Mouse (Mus musculus) heart, postnatal 4 days (tissue): ENCODE results near the gene Aldh1l1. TPM values are rescaled to one million over a fixed set of nuclear protein-coding genes. Genes with fewer than 3 reads are reported as not detected.
A peak's percentile ranks its signal among the peaks of the same experiment; 100 is the strongest.

Source experiments
- DNase-seq: peaks from one replicate; pipeline ENCODE4 v3.0.0; 2021
- total RNA-seq, 2 experiments: library from RNA; stranded (reverse); gene quantifications; 2 replicates each; pipeline ENCODE4 v1.2.3; 2021

The Aldh1l1 gene
- 1 to 10 TPM in 1 of 2 experiments, under 1 TPM in 1; 0.61 to 1.2 TPM for total RNA-seq

DNA sequence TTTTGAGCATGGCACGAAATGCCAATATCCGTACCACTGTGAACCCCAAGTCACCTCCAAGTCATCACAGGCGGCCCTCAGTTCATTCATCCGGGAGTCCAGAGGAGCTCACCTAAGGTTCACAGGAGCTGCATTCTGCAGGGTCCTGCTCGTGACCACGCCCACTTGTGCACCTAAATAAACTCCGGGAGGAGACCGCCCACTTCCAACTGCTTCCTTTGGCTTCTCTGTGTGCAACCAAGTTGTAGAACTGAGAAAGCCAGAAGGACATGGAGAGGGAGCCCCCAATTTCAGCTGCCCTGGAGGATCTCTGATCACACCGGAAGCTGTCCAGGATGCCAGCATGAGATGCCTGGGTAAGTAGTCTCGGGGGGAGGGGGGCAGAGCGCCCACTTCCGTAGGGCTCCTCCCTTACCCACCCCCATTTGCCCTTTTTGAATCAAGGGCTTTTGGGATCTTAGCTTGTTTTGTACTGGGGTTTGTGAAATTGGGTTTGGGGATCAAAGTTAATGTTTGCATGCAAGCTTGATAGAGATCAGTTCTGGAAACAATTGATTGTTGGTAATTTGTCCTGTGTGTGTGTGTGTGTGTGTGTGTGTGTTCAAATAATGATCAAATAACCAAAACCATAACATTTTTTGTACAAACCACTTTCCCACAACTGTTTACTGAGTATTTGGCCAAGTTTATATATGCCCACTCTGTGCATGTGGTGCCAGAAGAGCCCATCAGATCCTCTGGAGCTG, at the start of gene Aldh1l1:
TSS of gene Aldh1l1 (plus strand) at position 252 of the 746 bp plus-strand sequence.
- DNase-seq: no peak

DNA sequence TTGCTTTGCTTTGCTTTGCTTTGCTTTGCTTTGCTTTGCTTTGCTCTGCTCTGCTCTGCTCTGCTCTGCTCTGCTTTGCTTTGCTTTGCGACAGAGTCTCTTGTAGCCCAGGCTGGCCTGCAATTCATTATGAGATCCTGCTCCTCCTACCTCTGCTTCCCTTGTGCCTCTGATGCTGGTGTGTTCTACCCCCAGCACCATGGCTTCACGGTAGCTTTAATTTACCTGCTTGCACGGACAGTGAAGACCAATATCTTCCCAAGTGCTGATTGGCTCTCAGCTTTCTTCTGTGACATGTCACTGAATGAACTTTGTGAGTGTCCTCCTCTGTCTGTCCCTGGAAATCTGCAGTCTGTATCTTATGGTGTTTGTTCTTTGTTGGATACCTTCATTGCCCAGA, 49.2 kb upstream of the Aldh1l1 start:
- no peak for DNase-seq

DNA sequence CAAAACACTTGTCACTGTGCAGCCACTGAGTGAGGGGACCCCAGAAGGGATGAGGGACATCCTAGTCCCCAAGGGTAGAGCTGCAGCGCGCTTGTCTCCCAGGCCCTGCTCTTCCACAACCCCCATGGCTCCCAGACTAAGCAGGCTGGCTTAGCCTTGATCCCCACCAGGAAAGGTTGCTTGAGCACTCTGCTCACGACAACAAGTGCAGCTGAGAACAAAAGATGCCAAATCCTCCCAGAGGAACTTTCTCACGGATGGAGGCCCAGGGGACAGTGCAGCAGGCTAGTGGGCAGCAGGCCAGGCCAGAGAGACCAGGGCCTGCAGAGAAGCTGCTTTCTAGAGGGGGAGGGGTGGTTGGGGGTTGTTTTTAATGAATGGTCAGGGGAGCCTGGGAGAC, 39.3 kb upstream of the Aldh1l1 start:
- no peak for DNase-seq

DNA sequence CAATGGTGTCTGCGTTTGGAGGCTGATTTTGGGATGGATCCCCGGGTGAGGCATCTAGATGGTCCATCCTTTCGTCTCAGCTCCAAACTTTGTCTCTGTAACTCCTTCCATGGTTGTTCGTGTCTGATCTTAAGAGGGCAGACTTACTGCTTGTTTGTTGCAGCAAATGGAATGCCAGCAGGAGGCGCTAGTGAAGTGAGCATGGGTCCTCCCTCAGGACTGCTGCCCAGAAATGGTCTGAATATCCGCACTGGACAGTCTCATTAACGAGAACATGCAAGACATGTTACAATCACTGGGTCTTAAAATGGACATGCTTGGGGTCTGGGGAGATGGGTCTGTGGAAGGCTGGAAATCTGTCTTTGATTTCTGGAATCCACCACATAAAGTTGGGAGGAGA, 36.0 kb upstream of the Aldh1l1 start:
- DNase-seq: peak; percentile 95

DNA sequence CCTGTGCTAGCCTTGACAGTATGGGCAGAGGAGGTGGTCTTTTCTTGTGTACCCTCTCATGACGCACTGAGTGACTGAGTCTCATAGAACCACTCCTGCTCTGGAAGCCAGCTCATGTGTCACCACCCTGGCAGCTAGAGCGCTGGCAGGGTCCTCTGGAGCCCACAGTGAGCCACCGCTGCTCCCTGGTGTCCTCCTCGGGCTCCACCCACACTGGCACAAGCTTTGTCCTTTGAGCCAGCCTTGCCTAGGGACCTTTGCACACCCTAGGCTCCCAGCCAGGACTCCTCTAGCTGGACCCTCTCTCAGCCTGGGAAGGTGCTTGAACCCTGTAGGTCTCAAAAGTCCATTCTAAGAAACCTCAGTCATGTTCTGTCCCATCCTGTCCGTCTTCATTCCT, 35.5 kb upstream of the Aldh1l1 start:
- DNase-seq: peak; percentile 82

DNA sequence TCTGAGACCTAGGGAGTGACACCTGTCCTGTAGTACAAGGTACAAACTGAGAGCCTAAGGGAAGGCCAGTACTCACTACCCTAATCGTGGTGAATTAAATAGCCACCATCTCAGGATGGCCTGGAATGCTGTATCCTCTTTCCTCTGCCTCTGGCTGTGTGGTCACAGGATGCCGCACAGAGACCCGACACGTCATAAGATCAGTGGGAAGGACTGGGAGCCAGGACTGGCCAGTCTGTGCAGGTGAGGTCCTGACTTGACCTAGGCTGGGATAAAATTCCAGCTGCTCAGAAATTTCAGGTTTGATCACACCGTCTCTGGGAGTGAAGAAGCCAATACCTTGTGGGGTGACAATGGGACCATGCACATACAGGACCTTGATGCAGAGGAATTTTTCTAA, 34.7 kb upstream of the Aldh1l1 start:
- DNase-seq: no peak

DNA sequence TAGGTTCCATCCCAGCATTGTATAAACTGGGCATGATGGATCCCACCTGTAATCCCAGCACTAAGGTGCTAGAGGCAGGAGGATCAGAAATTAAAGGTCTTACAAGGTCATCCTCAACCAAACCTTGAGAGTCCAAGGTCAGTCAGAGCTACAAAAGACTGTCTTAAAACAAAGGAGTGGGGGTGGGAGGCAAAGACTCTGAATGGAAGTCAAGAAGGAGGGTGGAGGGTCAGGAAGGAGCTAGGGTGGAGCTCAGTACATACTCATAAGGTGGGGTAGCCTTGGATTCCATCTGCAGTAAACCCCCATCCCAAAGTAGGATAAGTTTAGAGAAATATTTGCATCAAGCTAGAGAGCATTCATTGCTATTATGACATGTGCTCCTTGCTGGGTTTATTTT, 33.6 kb upstream of the Aldh1l1 start:
- no peak for DNase-seq

DNA sequence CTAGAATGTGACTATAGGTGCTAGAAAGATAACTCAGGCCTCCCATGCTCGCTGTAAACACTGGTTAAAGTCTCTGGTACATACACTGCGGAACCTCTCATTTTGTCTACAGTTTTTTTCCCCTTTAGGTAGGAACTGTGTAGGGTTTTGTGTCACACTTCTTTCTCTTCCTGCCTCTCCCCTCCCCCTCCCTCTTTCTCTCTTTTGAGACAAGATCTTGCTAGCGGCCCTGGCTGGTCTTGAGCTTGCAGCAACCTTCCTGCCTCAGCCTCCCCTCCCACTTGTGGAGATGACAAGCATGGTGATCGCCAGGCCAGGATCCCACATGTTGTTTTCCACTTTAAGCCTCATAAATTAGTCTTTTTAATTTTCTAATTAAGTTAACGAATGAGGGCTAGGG, 32.5 kb upstream of the Aldh1l1 start:
- no peak for DNase-seq

DNA sequence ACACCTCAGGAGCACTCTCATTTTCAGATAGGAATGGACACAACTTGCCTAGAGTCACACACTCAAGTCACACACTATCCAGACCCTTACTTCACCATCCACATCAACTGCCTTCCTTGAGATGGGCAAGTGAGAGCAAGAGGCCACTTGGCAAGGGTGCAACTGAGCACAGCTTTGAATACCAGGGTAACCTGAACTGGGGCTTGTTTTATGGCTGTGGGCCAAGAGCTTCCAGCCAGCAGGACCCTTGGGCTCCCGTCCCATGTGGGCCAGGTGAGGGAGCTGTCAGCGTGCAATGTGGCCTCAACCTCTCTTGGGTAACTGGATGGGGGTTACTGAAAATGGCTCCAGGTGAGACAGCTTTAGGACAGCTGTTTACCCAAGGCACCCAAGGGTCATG, 28.8 kb upstream of the Aldh1l1 start:
- no peak for DNase-seq

DNA sequence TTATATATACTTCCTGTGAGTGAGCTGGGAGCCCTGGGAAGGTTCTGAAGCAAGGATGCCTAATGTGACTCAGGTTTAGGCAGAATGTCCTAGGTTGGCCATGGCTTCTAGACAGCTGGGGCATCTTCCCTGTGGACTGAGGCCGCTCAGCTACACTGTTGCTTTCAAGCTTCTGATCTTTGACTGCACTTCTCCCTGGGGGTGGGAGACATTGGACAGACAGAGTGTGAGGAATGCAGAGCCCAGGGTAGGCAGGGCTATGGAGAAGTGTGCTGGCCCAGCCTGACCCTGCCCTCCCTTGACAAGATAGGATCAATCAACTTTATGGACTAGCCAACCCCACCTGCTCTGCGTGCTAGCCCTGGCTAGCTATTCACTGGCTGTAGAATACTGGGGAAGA, 25.0 kb upstream of the Aldh1l1 start:
- no peak for DNase-seq

DNA sequence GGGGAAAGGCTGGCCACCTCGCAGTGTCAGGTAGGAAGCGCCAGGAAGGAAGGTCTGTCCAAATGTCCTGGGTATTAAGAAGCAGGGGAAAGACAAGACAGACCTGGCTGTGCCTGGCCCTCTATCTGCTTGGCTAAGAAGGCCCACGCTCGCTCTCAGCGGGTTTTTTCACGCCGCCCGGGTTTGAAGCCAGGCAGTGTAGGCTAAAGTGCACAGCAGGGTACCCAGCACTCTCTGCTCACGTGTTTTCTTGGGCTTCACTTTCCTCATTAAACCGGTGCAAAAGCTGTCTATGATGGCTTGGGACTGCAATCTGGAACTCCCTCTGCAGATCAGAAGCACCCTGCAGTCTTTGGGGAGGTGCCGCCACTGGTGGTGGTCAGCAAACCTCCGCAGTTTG, 24.5 kb upstream of the Aldh1l1 start:
- DNase-seq: no peak

DNA sequence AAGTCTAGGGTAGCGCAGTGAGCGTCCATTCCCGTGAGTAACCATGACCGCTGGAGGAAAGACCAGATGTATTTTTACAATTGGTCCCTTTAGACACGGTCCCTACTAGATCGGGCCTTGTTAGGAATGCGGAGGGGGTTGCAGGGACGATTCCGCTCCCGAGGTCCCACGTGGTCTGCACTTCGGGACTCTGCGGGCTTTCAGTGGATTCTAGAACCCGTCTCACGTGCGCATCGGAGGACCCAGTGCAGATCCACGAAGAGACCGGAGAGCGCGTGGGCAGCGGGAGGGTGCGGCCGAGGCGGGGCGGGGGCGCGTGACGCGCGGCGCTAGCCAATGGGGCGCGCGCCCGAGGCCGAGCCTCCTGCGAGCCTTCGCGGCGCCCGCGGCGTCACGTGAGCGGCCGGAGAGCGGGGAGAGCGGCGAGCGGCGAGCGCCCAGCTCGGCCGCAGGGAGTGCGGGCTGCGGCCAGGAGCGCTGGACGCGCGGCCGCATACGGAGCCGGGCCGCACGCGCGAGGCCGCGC, 24.0 kb upstream of the Aldh1l1 start, which contains the start of gene Klf15:
TSS of gene Klf15 (plus strand) at position 396 of the 526 bp plus-strand sequence.
- peak; percentile 84 for DNase-seq

DNA sequence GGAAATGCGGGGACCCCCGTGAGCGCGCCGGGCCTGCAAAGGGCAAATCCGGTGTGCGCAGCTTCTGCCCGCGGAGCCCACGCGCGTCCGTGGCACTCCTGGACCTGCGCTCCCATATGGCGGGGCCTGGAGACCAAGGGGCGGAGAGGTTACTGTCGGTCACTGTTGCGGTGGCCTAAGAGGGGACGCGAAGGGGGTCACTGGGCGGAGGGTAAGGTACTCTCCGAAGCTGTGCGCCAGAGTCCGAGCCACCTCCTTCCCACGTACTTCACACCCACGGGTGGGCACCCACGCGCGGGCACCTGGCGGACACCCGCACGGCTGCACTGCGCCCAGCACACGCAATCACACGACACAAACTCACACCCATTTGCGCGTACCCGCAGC, 23.4 kb upstream of the Aldh1l1 start:
- peak; percentile 35 for DNase-seq

DNA sequence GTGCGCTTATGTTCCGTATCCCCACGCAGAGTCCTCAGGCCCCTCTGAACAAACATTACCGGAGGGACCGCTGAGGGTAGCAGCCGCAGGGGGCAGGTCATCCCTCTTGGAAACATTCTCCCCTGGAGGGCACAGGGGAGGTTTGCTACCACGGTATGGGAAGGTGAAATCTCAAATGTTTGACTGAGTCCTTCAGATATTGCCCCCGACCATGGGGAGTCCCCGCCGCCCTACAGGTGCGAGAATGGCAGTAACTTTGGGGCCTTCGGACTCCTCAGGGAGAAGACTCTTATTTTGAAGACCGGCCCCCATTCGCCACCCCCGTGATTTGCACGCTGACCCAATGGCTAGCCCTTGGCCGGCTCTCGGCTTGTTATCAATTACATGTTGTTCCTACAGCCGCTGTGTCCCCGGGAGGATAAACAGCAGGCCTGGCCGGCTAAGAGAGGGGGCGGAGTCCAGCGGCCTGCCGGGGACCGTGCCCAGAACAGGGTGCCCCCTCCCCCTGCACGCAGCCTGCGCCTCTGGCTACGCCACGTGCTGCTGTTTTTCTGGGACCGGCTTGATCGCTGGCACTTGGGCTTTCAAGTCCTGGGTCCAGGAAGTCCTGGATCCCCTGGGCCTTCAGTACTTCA, 22.9 kb upstream of the Aldh1l1 start:
- peak; percentile 95 for DNase-seq

DNA sequence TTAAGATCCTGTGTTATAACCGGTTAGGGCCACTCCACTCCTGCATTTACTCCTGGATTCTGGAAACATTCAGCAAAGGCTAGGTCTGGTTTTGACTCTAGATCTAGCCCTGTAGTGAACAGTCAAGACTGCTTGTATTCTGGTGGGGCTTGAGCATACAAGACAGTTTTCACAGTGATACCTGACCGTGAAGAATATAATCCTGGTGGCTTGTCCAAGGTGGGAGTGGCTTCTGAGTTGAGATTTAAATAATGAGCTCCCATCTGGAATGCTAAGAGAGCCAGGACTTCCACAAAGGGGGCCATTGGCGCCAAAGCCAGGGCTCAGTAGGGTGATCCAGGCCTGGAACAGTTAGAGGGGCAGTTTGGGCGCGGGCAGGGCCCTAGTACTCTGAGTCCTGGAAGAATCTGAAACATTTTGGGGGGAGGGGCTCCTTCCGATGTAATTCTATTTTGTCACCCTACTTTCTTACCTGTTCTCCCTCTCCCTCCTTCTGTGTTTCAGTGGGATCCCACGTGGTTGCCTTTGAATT, 22.3 kb upstream of the Aldh1l1 start:
- DNase-seq: peak; percentile 32

DNA sequence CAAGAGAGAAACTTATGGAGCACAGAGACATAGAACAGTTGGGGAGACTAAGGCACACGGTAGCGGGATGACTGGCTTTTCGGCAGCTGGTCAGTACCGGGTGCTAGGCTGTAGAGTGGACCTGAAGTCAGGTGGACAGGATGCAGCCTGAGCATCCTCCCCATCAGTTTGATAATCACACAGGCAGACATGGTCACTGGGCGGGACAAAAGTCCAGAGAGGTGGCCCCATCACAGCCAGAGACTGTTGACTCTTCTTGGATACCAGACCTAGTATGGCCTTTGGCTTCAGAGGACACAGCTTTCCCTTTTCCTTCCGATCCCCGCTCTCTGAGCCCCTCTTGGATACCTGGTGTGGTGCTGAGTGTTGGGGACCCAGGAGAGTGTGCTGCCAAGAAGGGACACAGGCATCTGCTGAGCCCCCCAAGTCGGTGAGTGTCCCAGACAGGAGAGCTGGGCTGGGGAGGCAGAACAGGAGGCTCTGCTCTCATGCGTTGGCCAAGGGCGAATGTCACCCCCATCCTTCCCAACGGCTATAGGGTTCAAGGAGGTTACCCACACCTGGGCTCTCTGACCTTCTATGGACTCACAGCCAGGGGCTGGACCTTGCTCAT, 21.1 kb upstream of the Aldh1l1 start:
- DNase-seq: no peak

DNA sequence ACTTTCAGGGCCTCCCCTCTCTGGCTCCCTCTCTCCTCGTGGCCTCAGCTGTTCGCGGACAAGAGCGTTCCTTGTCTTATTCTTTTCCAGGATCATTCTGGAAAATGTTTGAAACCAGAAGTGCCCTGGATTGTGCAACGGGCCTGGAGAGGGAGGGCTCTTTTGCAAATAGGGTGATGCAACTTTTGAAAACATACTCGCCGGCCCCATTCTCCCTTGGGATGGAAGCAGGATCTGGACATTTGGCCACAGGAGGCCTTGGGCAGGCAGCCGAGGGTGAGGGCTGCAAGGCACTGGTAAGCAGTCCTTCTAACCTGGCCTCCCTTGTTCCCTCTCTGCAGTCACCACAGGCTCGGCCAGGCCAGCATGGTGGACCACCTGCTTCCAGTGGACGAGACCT, 20.1 kb upstream of the Aldh1l1 start:
- peak; percentile 35 for DNase-seq

DNA sequence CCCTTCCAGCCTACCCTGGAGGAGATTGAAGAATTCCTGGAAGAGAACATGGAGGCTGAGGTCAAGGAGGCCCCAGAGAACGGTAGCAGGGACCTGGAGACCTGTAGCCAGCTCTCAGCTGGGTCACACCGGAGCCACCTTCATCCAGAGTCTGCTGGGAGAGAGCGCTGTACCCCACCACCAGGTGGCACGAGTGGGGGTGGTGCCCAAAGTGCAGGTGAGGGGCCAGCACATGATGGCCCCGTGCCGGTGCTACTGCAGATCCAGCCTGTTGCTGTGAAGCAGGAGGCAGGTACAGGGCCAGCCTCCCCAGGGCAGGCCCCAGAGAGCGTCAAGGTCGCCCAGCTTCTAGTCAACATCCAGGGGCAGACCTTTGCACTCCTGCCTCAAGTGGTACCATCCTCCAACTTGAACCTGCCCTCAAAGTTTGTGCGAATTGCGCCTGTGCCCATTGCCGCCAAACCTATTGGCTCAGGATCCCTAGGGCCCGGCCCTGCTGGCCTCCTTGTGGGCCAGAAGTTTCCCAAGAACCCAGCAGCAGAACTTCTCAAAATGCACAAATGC, 19.3 kb upstream of the Aldh1l1 start:
- no peak for DNase-seq

DNA sequence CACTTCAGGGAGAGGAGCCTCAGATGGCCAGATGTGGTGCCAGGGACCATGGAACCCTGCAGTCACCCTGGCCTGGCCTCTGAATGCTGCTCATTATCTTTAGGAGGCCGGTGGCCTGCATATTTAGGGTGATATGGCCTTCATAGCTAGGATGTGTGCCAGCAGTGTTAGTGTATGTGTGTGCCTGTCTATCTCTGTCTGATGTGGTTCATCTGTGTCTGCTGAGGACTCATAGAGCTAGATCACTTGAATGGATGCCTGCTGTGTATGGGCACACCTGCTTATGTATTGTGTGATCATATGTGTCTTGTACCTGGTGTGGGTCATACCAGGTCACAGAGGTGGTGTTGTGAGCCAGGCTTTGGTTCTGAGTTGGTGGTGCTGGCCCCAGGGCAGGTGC, 18.0 kb upstream of the Aldh1l1 start:
- DNase-seq: no peak

DNA sequence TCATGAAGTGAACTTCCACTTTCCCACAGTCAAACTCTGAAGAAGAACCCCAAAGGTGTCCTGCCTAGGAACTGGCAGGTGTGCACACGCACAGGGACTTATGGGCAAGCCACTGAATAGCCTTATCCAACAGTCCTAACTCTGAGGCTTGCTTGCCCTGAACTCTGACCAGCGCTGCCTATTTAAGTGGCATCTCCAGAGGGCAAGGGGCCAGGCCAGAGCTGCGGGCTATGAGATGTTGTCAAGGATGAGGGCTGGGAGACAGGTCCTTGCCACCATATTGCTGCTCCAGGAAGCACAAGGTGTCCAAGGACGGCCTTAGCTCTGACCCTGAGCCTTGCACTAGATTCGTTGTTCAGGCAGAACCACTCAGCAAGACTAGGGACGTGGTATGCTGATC, 17.2 kb upstream of the Aldh1l1 start:
- DNase-seq: no peak

DNA sequence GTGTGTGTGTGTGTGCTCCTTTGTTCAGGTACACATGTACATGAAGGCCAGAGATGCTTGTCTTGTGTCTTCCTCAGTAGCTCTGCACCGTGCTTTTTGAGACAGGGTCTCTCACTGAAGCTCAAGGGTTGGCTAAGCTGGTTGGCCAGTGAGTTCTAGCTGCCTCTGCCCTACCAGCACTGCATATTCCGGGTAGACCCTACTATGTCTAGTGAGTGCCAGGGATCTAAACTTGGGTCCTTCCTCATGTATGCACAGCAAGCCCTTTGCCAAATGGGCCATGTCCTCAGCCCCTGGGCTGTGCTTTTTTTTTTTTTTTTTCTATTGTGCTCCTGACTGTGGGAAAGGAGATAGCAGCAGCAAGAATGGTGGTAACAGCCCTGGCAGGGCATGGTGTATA, 16.0 kb upstream of the Aldh1l1 start:
- DNase-seq: no peak

DNA sequence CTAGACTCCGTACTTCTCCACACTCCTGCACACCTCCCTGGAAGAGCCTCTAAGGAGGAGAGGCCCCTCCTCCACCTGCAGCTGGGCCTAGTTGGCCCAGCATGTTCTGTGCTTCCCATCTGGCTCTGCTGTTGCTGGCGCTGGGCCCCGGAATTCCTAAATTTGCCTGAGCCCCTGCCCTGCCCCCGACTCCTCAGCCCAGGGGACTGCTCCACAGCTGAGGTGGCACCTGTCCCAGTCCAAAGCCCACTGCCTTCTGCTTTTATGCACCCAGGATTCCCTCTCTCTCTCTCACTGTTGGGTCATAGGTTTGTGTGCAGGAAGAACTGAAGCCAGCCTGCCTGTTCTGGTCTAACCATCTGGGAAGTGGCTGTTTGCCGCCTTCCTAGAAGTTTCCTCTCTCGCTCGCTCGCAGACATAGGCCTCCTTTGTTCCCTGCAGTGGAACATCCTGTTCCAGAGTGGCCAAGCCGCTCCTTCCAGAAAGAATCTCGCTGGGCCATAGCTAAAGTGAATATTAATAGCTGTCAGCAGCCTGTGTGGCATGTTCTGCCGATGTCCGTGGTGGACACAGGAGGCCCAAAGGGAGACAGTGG, 15.2 kb upstream of the Aldh1l1 start:
- peak; percentile 61 for DNase-seq

DNA sequence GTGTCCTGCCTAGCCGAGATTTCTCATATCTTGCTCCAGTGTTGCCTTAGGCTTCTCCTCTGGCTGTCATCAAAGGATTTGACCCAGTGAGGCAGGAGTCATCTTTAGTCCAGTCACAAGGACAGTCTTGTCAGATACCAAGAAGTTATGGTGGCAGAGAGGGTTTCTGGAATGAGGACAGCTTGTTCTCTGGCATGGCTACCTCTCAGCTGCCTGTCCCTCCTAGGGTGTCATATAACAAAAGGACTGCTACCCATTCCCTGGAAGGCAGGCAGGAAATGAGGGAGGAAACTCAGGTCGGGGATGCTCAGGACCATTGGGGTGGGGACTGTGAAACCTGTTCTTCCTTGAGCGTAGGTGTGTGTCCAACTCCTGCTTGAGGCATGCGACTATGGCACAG, 14.1 kb upstream of the Aldh1l1 start:
- DNase-seq: no peak
